Mouse (Mus musculus) myocyte (in vitro differentiated cells): Measurements from ENCODE around the gene Itgb2.

ENCODE experiments used
- E2F4 ChIP-seq: IDR thresholded peaks from one replicate; pipeline ENCODE4 v1.6.1; 2011; ENCODE audit warnings: mild to moderate bottlenecking, control low read depth, moderate library complexity; ENCODE audit not compliant: insufficient read depth
- MAX ChIP-seq: IDR thresholded peaks from one replicate; pipeline ENCODE4 v1.6.1; 2011; ENCODE audit warnings: low read depth, mild to moderate bottlenecking, control low read depth
- MYOD1 ChIP-seq, 3 experiments: IDR thresholded peaks; one replicate each; pipeline ENCODE4 v1.6.1; 2011; ENCODE audit warnings: control low read depth in 2 of 3, low read depth in 2 of 3, mild to moderate bottlenecking in 2 of 3, moderate library complexity in 1 of 3; ENCODE audit not compliant: insufficient read length in 2 of 3, control insufficient read depth in 1 of 3
- POLR2A ChIP-seq: IDR thresholded peaks from one replicate; pipeline ENCODE4 v1.6.1; 2011; ENCODE audit warnings: low read depth, mild to moderate bottlenecking, control low read depth, moderate library complexity; ENCODE audit not compliant: insufficient read length
- POLR2AphosphoS2 ChIP-seq: IDR thresholded peaks from one replicate; pipeline ENCODE4 v1.6.1; 2011; ENCODE audit warnings: low read depth, control low read depth; ENCODE audit not compliant: insufficient read length
- TCF12 ChIP-seq: IDR thresholded peaks from one replicate; pipeline ENCODE4 v1.6.1; 2011; ENCODE audit warnings: mild to moderate bottlenecking, control low read depth; ENCODE audit not compliant: poor library complexity, insufficient read depth, severe bottlenecking
- USF1 ChIP-seq: IDR thresholded peaks from one replicate; pipeline ENCODE4 v1.6.1; 2011; ENCODE audit warnings: low read depth, mild to moderate bottlenecking, control low read depth, moderate library complexity

- TF ChIP-seq MAX (no peak), MYOD1 (IDR thresholded peaks at IDR 0.05; ENCODE audit: control insufficient read depth in 1 of 3, insufficient read length in 2 of 3, low read depth in 2 of 3) (no peak), POLR2A (no peak), E2F4 (no peak), POLR2AphosphoS2 (no peak), USF1 (no peak), TCF12 (no peak)
Measured at GRCm38 (mm10) chr10:77508744-77509143, 21.3 kb upstream of the Itgb2 start.
